Mouse (Mus musculus): ENCODE results near the gene Pnma3.
"Not testable (repeated sequence)": the region's sequence is repeated elsewhere in the genome, so short reads cannot be mapped to it uniquely, and the experiment has no call there.

Gene Pnma3

GRCm38 (mm10) chrX:73064415-73064793 is at the start of gene Pnma3:
Gene Pnma3, plus strand, starts transcription at chrX:73064787.
- no peak for DNase-seq

- DNase-seq = no peak
Observed at GRCm38 (mm10) chrX:73037003-73037402, 27.6 kb upstream of the Pnma3 start, which contains the start of gene Pnma5. Gene Pnma5, minus strand, starts transcription at chrX:73037103.

GRCm38 (mm10) chrX:73038831-73039230 is 25.8 kb upstream of the Pnma3 start:
- DNase-seq = no peak

GRCm38 (mm10) chrX:73039666-73040065 is 24.9 kb upstream of the Pnma3 start:
- no peak for DNase-seq

- DNase-seq = peak; percentile 95
Observed at GRCm38 (mm10) chrX:73053860-73054563, 10.6 kb upstream of the Pnma3 start.

- no peak for DNase-seq
Observed at GRCm38 (mm10) chrX:73061528-73061927, 3.1 kb upstream of the Pnma3 start.

- no peak for DNase-seq
Observed at GRCm38 (mm10) chrX:73062323-73062722, 2.3 kb upstream of the Pnma3 start.

GRCm38 (mm10) chrX:73063512-73064414 is 824 bp upstream of the Pnma3 start:
- DNase-seq = no peak

- peak; percentile 11 for DNase-seq
Observed at GRCm38 (mm10) chrX:73066765-73067312, 2.3 kb downstream of the Pnma3 start.

GRCm38 (mm10) chrX:73082267-73083055 is 17.9 kb downstream of the Pnma3 start, which contains the start of gene Xlr4a:
Gene Xlr4a, minus strand, starts transcription at chrX:73082478.
- not testable (repeated sequence) for DNase-seq

GRCm38 (mm10) chrX:73096941-73097508 is 32.4 kb downstream of the Pnma3 start, which contains the start of gene Xlr3a:
Gene Xlr3a, minus strand, starts transcription at chrX:73097095.
- not testable (repeated sequence) for DNase-seq

- not testable (repeated sequence) for DNase-seq
Observed at GRCm38 (mm10) chrX:73116747-73117146, 52.2 kb downstream of the Pnma3 start, which contains the start of gene Gm14685. Gene Gm14685, plus strand, starts transcription at chrX:73117047.

Data from cerebellum, adult 8-10 months (tissue).